Mouse (Mus musculus) kidney, adult 8-10 months (tissue): ENCODE data around the gene Hcn3.
"Not testable (repeated sequence)": the region's sequence is repeated elsewhere in the genome, so short reads cannot be mapped to it uniquely, and the experiment has no call there.

ENCODE experiments used
- DNase-seq, 2 experiments: peaks; one replicate each; pipeline ENCODE4 v3.0.0; 2022

Gene Hcn3

DNA sequence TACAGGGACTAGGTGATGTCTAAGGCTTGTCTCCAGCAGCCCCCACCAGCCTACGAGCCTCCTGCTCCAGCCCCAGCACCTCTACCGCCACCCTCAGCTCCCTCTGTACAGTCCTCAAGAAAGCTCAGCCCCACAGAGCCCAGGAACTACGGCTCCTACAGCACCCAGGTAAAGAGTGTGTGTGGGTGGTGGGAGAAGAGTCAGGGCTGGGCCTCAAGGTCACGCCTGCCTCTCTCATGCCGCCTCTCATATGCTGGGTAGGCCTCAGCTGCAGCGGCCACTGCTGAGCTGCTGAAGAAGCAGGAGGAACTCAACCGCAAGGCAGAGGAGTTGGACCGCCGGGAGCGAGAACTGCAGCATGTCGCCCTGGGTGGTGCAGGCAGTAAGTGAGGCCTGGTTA lies 19.1 kb upstream of the Hcn3 start:
- no peak for DNase-seq

DNA sequence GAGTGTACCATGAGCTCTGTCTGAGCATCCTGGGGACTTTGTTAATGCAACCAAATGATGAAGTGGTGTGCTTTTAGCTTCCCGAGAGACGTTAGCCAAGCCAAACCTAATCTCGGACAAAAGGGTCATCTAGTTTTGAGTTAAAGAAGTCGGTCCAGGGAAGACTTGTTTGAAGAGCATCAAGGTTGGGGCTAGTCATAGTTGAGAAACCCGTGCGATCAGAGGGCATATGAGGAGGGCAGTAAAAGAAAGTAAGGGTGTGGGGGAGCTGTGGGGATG lies 18.1 kb upstream of the Hcn3 start:
- no peak for DNase-seq

GRCm38 (mm10) chr3:89177242-89178106 lies 17.5 kb upstream of the Hcn3 start, which contains the start of gene Scamp3:
Scamp3 (plus strand) TSS chr3:89177473.
- peak; percentile 90 to 94 for DNase-seq

- DNase-seq: no peak
Measured at GRCm38 (mm10) chr3:89176421-89176820, 16.4 kb upstream of the Hcn3 start.

DNA sequence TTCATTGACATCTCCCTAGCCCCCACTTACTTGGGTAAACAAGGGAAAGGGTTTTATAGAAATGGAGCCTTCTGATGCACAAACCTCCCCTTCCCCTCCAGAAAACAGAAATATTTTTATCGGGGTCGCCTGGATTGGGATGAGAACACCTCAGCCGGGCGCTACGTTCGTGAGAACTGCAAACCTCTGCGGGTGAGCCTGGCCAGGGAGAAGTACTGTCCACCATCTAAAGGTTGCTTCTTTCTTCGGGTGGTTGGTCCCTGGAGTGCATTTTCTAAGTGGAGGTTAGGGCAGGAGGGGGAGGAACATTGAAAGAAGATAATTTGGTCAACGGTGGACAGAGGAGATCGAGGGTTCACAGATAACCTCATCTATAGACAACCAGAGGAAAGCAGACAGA lies 15.5 kb upstream of the Hcn3 start:
- no peak for DNase-seq

DNA sequence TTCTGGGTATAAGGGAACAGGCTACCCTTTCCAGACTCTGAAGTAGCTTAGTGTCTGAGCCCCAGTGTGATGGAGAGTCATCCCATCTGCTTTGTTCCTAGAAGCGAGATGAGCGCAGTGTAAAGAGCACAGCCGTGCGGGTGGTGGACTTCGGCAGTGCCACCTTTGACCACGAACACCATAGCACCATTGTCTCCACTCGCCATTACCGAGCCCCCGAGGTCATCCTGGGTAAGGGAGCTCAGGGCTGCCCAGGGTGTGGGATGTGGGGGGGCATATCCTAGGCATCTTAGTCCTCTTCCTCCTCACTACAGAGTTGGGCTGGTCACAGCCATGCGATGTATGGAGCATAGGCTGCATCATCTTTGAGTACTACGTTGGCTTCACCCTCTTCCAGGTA lies 14.8 kb upstream of the Hcn3 start:
- DNase-seq: no peak

GRCm38 (mm10) chr3:89166945-89167344 lies 6.9 kb upstream of the Hcn3 start:
- DNase-seq: no peak

- DNase-seq: no peak
Measured at GRCm38 (mm10) chr3:89165268-89165870, 5.4 kb upstream of the Hcn3 start.

DNA sequence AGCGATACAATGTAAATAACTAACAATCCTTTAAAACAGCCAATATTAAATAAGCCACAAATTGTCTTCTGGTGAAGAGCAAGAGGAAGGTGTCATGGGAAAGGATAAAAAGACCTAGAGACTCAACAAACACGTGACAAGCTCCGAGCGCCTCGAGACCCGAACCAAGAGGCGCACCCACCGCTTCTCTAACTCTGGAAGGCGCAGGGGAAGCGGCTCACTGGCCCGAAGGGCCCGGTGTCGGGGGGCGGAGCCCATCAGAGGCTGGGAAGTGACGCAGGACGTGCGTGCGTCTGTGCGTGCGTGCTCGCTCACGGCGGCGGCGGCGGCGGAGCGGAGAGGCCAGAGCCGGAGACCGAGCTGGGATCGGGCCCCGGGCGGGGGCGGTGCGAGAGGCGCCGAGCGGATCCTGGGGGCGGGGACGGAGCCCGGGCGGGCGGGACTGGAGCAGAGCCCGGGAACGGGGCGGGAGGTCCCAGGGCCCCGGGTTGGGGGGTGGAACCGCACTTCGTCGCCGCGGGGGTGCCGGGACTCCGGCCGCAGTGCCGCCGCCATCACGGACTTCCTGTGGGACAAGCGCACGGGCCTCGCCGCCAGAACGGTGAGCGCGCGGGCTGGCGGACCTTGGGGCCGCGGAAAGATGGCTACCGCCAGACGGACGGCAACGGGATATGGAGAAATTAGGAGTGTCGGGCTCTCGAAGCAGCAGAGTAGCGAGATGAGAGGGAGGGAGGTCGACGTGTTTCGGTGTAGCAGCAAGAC lies 4.7 kb upstream of the Hcn3 start, which contains the start of gene Clk2:
Gene Clk2 (plus strand): TSS at position 290 of the 762 bp plus-strand sequence.
- DNase-seq: peak; percentile 94 to 95

DNA sequence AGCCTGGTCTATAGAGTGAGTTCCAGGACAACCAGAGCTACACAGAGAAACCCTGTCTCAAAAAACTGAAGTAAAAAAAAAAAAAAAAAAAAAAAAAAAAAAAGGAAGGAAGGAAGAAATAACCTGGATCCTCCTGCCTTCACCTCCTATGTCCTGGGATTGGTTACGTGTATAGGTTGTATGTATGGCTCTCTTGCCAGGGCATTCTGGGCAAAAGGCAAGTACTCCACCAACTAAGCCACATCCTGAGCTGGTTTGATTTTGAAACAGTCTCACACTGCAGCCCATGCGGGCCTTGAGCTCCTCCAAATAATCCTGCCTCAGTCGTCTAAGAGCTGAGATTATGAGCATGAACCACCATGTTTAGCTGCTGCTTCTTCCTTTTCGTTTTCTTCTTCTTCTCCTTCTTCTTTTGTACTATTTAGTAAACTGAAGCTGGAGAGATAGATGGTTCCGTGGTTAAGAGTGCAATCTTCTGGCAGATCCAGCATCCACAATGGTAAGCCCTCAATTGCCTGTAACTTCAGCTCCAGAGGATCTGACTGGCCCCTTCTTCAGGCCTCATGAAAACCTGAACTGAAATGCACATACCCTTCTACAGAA lies 3.7 kb upstream of the Hcn3 start:
- no peak for DNase-seq

DNA sequence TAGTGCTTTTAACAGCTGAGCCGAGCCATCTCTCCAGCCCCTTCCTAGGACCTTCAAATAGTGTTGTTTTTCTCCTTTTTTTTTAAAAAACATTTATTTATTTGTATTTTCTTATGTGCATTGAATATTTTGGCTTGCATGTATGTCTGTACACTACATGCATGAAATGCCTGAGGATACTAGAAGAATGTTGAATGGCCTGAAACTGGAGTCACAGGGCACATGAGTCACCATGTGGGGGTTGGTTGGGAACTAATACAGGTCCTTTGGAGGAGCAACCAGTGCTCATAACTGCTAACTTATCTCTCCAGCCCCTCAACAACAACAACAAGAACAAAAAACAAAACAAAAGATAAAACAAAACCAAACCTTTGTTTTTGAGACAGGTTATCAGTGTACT lies 3.1 kb upstream of the Hcn3 start:
- no peak for DNase-seq

- no peak for DNase-seq
Measured at GRCm38 (mm10) chr3:89161786-89162185, 1.8 kb upstream of the Hcn3 start.

- not testable (repeated sequence) for DNase-seq
Measured at GRCm38 (mm10) chr3:89161207-89161606, 1.2 kb upstream of the Hcn3 start.

DNA sequence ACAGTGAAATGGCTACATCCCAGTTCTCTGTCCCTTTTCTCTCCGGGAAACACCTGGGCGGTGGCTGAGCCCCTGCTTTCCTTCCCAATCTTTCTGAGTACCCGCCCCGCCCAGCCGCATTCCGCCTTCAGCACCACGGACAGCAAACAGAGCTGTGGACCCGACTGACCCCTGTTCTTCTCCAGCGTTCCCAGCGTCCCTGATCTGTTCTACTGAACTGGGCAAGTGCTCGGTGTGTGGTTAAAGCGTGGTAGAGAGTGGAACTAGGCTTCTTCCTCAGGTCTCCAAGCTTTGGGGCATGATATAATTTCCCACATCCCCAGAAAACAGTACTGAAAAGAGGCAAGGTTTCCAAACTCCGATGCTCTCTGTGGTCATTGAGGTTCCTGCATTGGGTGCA lies 785 bp downstream of the Hcn3 start:
- peak; percentile 42 to 70 for DNase-seq

GRCm38 (mm10) chr3:89158651-89159050 lies 1.3 kb downstream of the Hcn3 start:
- no peak for DNase-seq

GRCm38 (mm10) chr3:89156951-89157350 lies 3.0 kb downstream of the Hcn3 start:
- DNase-seq: no peak

GRCm38 (mm10) chr3:89152084-89152835 lies 7.7 kb downstream of the Hcn3 start:
- no peak for DNase-seq

- no peak for DNase-seq
Measured at GRCm38 (mm10) chr3:89148567-89148966, 11.4 kb downstream of the Hcn3 start.

- DNase-seq: no peak
Measured at GRCm38 (mm10) chr3:89147979-89148311, 12.1 kb downstream of the Hcn3 start.

DNA sequence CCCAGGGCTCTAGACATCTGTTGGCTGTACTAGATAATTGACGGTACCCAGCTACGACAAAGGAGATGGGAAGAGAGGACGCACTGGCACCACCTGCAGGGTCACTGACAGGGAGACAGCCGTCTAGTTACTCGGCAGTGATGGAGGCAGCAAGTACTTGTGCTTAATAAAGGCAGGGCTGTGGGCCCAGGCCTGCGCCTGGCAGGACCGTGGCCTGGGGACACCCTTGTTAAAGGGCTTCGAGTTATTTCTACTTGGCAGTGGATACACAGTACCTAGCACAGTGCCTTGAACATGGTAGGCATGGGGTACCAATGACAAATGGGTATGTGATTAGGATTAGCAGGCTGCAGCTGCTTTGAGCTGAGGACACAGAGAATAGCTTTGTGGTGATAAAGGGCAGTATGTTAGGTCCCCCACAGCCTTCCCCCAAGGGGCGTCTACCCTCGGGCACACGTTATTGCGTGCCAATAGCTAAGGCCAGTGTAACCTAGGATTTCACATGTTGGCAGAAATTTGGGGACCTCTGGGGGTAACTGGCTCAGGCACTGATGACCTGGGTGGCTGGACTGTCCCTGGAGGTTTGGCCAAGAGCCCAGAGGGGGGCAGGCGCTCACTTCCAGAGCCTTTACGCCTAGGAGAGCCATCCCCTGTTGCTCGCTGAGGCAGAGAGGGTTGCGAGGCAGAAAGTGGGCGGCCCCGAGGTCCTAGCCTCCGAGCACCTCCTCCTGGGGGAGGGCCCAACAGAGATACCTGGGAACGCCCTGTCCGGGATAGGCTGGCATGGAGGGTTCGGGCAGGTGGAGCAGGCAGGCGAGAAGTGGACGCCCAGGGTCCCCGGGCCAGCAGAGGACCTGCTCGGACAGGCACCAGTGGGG lies 12.7 kb downstream of the Hcn3 start:
- peak; percentile 63 for DNase-seq

GRCm38 (mm10) chr3:89145566-89145965 lies 14.4 kb downstream of the Hcn3 start:
- DNase-seq: no peak

DNA sequence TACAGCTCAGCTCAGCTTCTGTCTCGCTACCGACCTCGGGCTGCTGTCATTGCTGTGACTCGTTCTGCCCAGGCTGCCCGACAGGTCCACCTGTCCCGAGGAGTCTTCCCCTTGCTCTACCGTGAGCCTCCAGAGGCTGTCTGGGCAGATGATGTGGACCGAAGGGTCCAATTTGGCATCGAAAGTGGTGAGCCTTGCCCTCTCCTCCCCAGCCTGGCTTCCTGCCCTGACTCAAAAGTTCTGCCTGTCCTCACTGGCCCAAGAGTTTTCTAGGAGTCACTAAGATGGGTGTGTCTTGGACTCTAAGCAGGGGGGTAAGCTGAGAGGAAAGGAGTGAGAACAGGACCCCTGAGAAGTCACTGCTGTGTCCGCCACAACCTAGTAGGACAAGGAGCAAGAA lies 15.2 kb downstream of the Hcn3 start:
- peak; percentile 54 to 68 for DNase-seq
